Mouse (Mus musculus): ENCODE data around the gene Ces1g.

Ces1g gene

DNA sequence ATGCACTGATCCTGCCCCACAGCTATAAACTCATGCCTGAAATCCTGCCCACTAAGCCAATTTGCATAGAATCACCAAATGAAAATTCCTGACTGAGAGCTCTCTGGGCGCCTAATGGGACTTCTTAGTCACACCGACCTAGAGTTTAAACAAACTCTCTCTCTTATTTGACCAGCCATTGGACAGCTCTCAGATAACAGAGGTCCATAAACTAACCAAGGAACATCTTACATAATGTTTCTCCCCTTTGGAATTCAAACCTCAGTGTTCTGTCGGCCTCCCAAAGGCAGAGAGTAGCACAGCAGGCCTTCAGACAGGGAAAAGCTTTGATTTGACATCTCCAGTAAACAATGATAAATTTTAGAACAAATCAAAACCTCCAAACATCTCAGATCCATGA, at the start of gene Ces1g:
Ces1g (minus strand) TSS at position 102 of the 400 bp plus-strand sequence.
- no peak for TF ChIP-seq CTCF (conservative IDR thresholded peaks at IDR 0.05; ENCODE audit: low read length)
- no peak within 1 kb of the TSS for H3K4me3 ChIP-seq (replicated peaks; ENCODE audit: low read length)
- H3K27me3 ChIP-seq (ENCODE audit: insufficient read depth, low read length), result no peaks in the 10 kb centered on the region
- no peaks in the 10 kb centered on the region for H3K4me1 ChIP-seq (replicated peaks; ENCODE audit: low read depth, low read length)
- H3K36me3 ChIP-seq (ENCODE audit: insufficient read depth, low read length), result no peaks in the 10 kb centered on the region
- H3K9me3 ChIP-seq (ENCODE audit: low read length), result no peaks in the 10 kb centered on the region

DNA sequence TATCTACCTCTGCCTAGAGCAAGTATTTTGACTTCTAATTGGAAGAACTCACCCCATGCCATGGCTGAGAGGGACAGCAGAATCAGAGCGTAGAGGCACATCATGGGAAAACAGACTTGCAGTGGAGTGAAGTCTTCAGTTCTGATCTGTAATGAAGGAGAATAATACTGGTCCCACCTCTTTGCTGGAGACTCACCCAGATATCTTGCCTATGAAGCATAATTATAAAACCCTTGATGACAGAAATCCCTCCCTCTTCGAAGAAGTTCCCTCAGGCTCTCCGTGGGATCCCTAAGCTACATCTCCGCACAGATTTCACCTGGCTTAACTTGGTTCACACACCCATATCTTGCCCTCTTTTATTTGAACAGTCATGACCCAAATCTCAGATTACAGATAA, 42.5 kb upstream of the Ces1g start, which contains the start of gene Ces1h:
Ces1h (minus strand) TSS at position 101 of the 400 bp plus-strand sequence.
- peaks cover 25% of the 10 kb centered on the region for H3K9me3 ChIP-seq (ENCODE audit: low read length)
- H3K4me3 ChIP-seq (replicated peaks; ENCODE audit: low read length), result no peak within 1 kb of the TSS
- TF ChIP-seq NANOG (IDR thresholded peaks at IDR 0.05; ENCODE audit: borderline replicate concordance, low read length), result no peak
- TF ChIP-seq POU5F1 (IDR thresholded peaks at IDR 0.05; ENCODE audit: borderline replicate concordance, low read length), result no peak
- TF ChIP-seq CTCF (conservative IDR thresholded peaks at IDR 0.05; ENCODE audit: low read length), result no peak
- no peaks in the 10 kb centered on the region for H3K4me1 ChIP-seq (replicated peaks; ENCODE audit: low read depth, low read length)
- no peaks in the 10 kb centered on the region for H3K36me3 ChIP-seq (ENCODE audit: insufficient read depth, low read length)
- H3K27me3 ChIP-seq (ENCODE audit: insufficient read depth, low read length), result peaks cover 41% of the 10 kb centered on the region

DNA sequence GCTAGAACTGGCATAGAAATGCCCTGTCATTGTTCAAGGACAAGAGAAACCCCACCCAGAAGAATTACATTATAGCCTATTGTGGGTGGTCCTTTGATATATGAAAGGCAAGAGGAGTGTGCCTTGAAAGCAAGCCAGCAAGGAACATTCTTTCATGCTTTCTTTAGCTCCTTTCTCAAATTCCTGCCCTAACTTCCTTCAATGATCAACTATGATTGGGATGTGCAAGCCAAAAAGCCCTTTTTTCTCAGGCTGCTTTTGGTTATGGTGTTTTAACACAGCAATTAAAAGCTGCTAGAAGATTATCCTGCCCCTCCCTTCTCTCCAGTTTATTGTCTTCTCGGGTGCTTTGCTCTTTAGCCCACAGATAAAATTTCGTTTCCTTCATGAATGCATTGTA, 32.4 kb upstream of the Ces1g start:
- no peaks in the 10 kb centered on the region; the same call in 1 of the 2 replicates for H3K4me1 ChIP-seq (replicated peaks; ENCODE audit: low read depth, low read length)
- TF ChIP-seq CTCF (conservative IDR thresholded peaks at IDR 0.05; ENCODE audit: low read length) (no peak), NANOG (IDR thresholded peaks at IDR 0.05; ENCODE audit: borderline replicate concordance, low read length) (no peak), POU5F1 (IDR thresholded peaks at IDR 0.05; ENCODE audit: borderline replicate concordance, low read length) (no peak)
- H3K9me3 ChIP-seq (ENCODE audit: low read length), result peaks cover 22% of the 10 kb centered on the region
- no peaks in the 10 kb centered on the region for H3K36me3 ChIP-seq (ENCODE audit: insufficient read depth, low read length)
- H3K4me3 ChIP-seq (replicated peaks; ENCODE audit: low read length), result no peak overlapping the region
- H3K27me3 ChIP-seq (ENCODE audit: insufficient read depth, low read length), result 0 out of 2 replicates have a peak, but pooled peaks cover 3% of the 10 kb centered on the region

DNA sequence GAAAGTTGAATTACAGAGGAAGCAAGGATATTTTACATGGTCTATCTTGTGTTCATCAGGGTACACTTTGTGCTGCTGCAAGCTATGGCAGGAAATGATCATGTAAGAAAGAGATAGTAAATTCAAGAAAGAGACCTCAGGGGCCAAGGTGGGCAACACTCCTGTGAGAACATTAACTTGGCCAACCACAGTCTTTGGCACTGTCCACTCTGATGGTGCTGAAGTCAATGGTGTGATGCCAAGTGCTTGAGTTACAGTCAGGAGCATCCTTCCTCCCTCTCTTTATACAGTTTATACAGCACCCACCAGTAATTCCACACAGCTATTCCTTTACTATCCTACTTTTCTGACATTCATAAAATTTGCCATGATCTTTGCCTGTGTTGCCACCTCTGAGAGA, 23.0 kb upstream of the Ces1g start:
- Histone ChIP-seq H3K27me3 (ENCODE audit: insufficient read depth, low read length) (no peaks in the 10 kb centered on the region), H3K4me1 (replicated peaks; ENCODE audit: low read depth, low read length) (no peaks in the 10 kb centered on the region), H3K9me3 (ENCODE audit: low read length) (no peaks in the 10 kb centered on the region), H3K4me3 (replicated peaks; ENCODE audit: low read length) (no peak overlapping the region), H3K36me3 (ENCODE audit: insufficient read depth, low read length) (no peaks in the 10 kb centered on the region)
- TF ChIP-seq POU5F1 (IDR thresholded peaks at IDR 0.05; ENCODE audit: borderline replicate concordance, low read length), result no peak
- TF ChIP-seq NANOG (IDR thresholded peaks at IDR 0.05; ENCODE audit: borderline replicate concordance, low read length), result no peak
- TF ChIP-seq CTCF (conservative IDR thresholded peaks at IDR 0.05; ENCODE audit: low read length), result no peak

DNA sequence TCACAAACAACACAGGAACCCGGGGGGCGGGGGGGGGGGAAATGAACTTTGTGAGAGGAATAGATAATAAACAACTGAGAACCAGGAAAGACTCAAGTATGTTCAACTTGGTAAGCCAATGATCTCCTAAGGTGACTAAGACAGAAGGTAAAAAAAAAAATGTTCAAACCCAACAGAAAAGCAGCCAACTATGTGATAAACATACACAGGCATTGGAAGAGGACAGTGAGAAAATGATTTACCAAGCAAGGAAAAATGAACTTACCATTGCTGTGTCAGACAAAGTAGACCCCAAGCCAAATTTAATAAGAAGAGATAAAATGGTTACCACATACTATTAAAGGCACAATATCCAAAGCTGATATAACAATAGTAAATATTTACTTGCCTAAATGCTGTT, 2.4 kb upstream of the Ces1g start:
- TF ChIP-seq NANOG (IDR thresholded peaks at IDR 0.05; ENCODE audit: borderline replicate concordance, low read length) (no peak), POU5F1 (IDR thresholded peaks at IDR 0.05; ENCODE audit: borderline replicate concordance, low read length) (no peak), CTCF (conservative IDR thresholded peaks at IDR 0.05; ENCODE audit: low read length) (no peak)
- no peaks in the 10 kb centered on the region for H3K27me3 ChIP-seq (ENCODE audit: insufficient read depth, low read length)
- no peak overlapping the region for H3K4me3 ChIP-seq (replicated peaks; ENCODE audit: low read length)
- H3K4me1 ChIP-seq (replicated peaks; ENCODE audit: low read depth, low read length), result no peaks in the 10 kb centered on the region
- H3K36me3 ChIP-seq (ENCODE audit: insufficient read depth, low read length), result no peaks in the 10 kb centered on the region
- H3K9me3 ChIP-seq (ENCODE audit: low read length), result no peaks in the 10 kb centered on the region

DNA sequence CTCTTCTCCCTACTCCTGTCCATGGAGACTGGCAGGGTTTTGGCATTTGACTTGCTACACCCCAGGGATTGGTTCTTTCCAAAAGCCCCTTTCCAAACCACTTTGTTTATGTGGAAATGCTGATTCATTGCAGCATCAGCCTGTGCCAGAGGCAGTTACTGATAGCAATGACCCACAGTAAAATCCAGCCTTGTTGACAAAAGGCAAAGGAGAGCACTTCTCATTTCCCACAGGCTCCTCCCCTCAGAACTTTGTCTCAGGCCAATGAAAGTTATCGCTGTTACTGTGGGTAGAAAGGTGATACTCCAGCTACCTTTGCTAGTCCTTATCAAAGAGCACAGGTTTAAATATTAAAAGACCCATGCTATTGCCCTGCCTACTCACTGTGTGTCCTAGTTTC, 4.4 kb downstream of the Ces1g start:
- Histone ChIP-seq H3K9me3 (ENCODE audit: low read length) (no peaks in the 10 kb centered on the region), H3K4me1 (replicated peaks; ENCODE audit: low read depth, low read length) (no peaks in the 10 kb centered on the region), H3K4me3 (replicated peaks; ENCODE audit: low read length) (no peak overlapping the region), H3K27me3 (ENCODE audit: insufficient read depth, low read length) (no peaks in the 10 kb centered on the region), H3K36me3 (ENCODE audit: insufficient read depth, low read length) (no peaks in the 10 kb centered on the region)
- TF ChIP-seq CTCF (conservative IDR thresholded peaks at IDR 0.05; ENCODE audit: low read length) (no peak), NANOG (IDR thresholded peaks at IDR 0.05; ENCODE audit: borderline replicate concordance, low read length) (no peak), POU5F1 (IDR thresholded peaks at IDR 0.05; ENCODE audit: borderline replicate concordance, low read length) (no peak)

DNA sequence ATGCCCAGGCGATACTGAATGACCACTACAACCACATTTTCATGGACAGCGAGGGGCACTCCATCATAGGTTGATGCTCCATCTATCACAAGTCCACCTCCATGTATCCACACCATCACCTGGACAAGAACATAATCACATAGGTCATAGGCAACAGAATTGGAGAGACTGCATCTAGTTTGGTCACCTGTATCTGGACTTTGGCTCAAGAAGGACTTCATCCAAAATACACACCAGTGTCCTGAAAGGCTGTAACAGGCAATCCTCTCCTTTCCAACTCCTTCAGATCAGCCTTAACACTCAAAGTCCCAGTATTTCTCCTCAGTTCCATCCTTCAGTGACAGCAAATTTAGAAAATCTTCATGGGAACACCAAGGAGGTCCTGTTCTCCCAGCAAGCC, 6.0 kb downstream of the Ces1g start:
- Histone ChIP-seq H3K36me3 (ENCODE audit: insufficient read depth, low read length) (no peaks in the 10 kb centered on the region), H3K27me3 (ENCODE audit: insufficient read depth, low read length) (no peaks in the 10 kb centered on the region), H3K4me3 (replicated peaks; ENCODE audit: low read length) (no peak overlapping the region), H3K9me3 (ENCODE audit: low read length) (no peaks in the 10 kb centered on the region), H3K4me1 (replicated peaks; ENCODE audit: low read depth, low read length) (no peaks in the 10 kb centered on the region)
- no peak for TF ChIP-seq NANOG (IDR thresholded peaks at IDR 0.05; ENCODE audit: borderline replicate concordance, low read length)
- TF ChIP-seq CTCF (conservative IDR thresholded peaks at IDR 0.05; ENCODE audit: low read length), result no peak
- TF ChIP-seq POU5F1 (IDR thresholded peaks at IDR 0.05; ENCODE audit: borderline replicate concordance, low read length), result no peak

DNA sequence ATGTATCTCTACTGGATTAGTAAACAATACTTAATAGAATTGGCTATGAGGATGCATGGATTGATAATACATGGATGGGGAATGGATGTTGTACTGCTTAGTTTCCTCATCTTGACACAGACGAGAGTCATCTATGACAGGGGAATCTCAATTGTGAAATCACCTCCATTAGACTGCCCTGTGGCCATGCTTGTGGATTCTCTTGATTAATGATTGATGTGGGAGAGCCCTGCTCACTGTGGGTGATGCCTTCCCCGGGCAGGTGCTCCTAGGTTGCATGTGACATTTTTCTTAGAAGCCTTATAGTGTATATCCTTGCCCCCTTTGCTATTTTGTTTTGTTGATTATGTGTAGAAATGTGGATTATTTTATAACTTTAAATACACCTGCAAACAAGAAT, 12.0 kb downstream of the Ces1g start:
- TF ChIP-seq CTCF (conservative IDR thresholded peaks at IDR 0.05; ENCODE audit: low read length) (no peak), NANOG (IDR thresholded peaks at IDR 0.05; ENCODE audit: borderline replicate concordance, low read length) (no peak)
- Histone ChIP-seq H3K4me1 (replicated peaks; ENCODE audit: low read depth, low read length) (no peaks in the 10 kb centered on the region), H3K36me3 (ENCODE audit: insufficient read depth, low read length) (no peaks in the 10 kb centered on the region), H3K9me3 (ENCODE audit: low read length) (no peaks in the 10 kb centered on the region), H3K4me3 (replicated peaks; ENCODE audit: low read length) (no peak overlapping the region), H3K27me3 (ENCODE audit: insufficient read depth, low read length) (no peaks in the 10 kb centered on the region)

DNA sequence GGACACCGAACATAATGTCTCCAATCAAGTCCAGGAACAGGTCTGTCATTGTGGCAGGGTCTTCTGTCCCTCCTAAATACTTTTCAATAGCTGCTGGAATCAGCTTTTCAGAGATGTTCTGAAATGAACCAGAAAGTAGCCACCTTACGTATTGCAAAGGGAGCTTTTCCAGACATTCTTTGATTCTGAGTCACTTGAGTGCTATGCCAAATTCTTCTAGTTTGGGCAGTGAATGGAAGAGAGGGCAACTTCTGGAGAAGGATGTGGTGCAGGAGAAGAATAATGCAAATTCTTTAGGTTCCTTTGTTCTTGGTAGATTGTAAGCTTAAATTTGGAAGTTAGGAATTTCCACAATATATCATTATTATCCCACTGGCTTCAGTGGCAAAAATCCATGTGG, 20.1 kb downstream of the Ces1g start:
- TF ChIP-seq CTCF (conservative IDR thresholded peaks at IDR 0.05; ENCODE audit: low read length) (no peak), POU5F1 (IDR thresholded peaks at IDR 0.05; ENCODE audit: borderline replicate concordance, low read length) (no peak), NANOG (IDR thresholded peaks at IDR 0.05; ENCODE audit: borderline replicate concordance, low read length) (no peak)
- Histone ChIP-seq H3K9me3 (ENCODE audit: low read length) (no peaks in the 10 kb centered on the region), H3K4me1 (replicated peaks; ENCODE audit: low read depth, low read length) (no peaks in the 10 kb centered on the region), H3K4me3 (replicated peaks; ENCODE audit: low read length) (no peak overlapping the region), H3K36me3 (ENCODE audit: insufficient read depth, low read length) (no peaks in the 10 kb centered on the region), H3K27me3 (ENCODE audit: insufficient read depth, low read length) (no peaks in the 10 kb centered on the region)
